Mouse (Mus musculus) heart, adult 2 months (tissue): ENCODE data around the gene Elfn2. TPM values are rescaled to one million over a fixed set of nuclear protein-coding genes. Genes with fewer than 3 reads are reported as not detected.

ENCODE experiments used
- DNase-seq, 2 experiments: peaks; one replicate each; pipeline ENCODE4 v3.0.0; 2021
- H3K27ac ChIP-seq: fragments of 200-600 bp; 2 replicates; pipeline ENCODE4 v1.8.1; 2022
- H3K27me3 ChIP-seq: fragments of 200-500 bp; 2 replicates; pipeline ENCODE4 v1.6.1; 2012; ENCODE audit warnings: mild to moderate bottlenecking, low read length, inconsistent platforms, mixed read lengths; ENCODE audit not compliant: control insufficient read depth, insufficient read depth
- H3K36me3 ChIP-seq: fragments of 200-500 bp; 2 replicates; pipeline ENCODE4 v1.6.1; 2012; ENCODE audit warnings: low read length, inconsistent platforms; ENCODE audit not compliant: control insufficient read depth, insufficient read depth
- H3K4me1 ChIP-seq: fragments of 200-500 bp; 2 replicates; pipeline ENCODE4 v1.6.1; 2011; ENCODE audit warnings: low read length; ENCODE audit not compliant: control insufficient read depth, insufficient read depth
- H3K4me3 ChIP-seq: fragments of 200-600 bp; 2 replicates; pipeline ENCODE4 v1.8.1; 2022
- H3K79me2 ChIP-seq: fragments of 200-500 bp; replicated peaks from 2 replicates; pipeline ENCODE4 v1.6.1; 2012; ENCODE audit warnings: mild to moderate bottlenecking, inconsistent platforms, low read length, moderate library complexity, mixed read lengths; ENCODE audit not compliant: control insufficient read depth, insufficient read depth
- H3K9ac ChIP-seq: fragments of 200-500 bp; 2 replicates; pipeline ENCODE4 v1.6.1; 2012; ENCODE audit warnings: low read depth, mild to moderate bottlenecking, control low read depth, inconsistent platforms, low read length, mixed read lengths
- CTCF ChIP-seq: fragments of 200-600 bp; IDR thresholded peaks from 2 replicates; pipeline ENCODE4 v1.8.1; 2022; ENCODE audit warnings: antibody characterized with exemption, mild to moderate bottlenecking, moderate library complexity
- EP300 ChIP-seq: fragments of 200-500 bp; IDR thresholded peaks from 2 replicates; pipeline ENCODE4 v1.6.1; 2011; ENCODE audit warnings: low read depth, low read length, control low read depth; ENCODE audit not compliant: insufficient read depth
- POLR2A ChIP-seq: fragments of 200-500 bp; IDR thresholded peaks from 2 replicates; pipeline ENCODE4 v1.6.1; 2011; ENCODE audit warnings: mild to moderate bottlenecking, low read depth, low read length, control low read depth; ENCODE audit not compliant: insufficient read depth
- WGBS: fragments of 180-500 bp; shearing (Covaris S2); methylation state at CpG from one replicate; pipeline ENCODE4 v1.1.7; 2018; 5-methylcytosine and 5-hydroxymethylcytosine counted together
- intact Hi-C: fragments of 180-260 bp; cut with DNase I; formaldehyde crosslinking; loops from one replicate; pipeline ENCODE4 v1.15.1; 2025
- polyA plus RNA-seq: library from polyadenylated mRNA; depleted of rRNA; stranded (reverse); fragments of >200 nt; gene quantifications from 2 replicates; pipeline ENCODE4 v1.2.3, GENCODE M21; 2012
- total RNA-seq, 2 experiments: library from RNA; stranded (reverse); gene quantifications; 2 replicates each; pipeline ENCODE4 v1.2.3; 2021

Elfn2 gene
- total and polyA plus RNA-seq, 3 experiments, result 0.16 to 3.4 (median 1.3) TPM

GRCm38 (mm10) chr15:78742831-78743230 is 24.3 kb upstream of the Elfn2 start:
- no peaks in the 10 kb centered on the region for H3K27me3 ChIP-seq
- TF ChIP-seq CTCF (no peak), EP300 (no peak), POLR2A (no peak)
- DNase-seq, result no peak
- WGBS, result 90% methylated on average over 6 of the region's 10 CpGs
- no peak overlapping the region for H3K27ac ChIP-seq
- peaks cover 1% of the 10 kb centered on the region; the same call in 1 of the 2 replicates for H3K4me1 ChIP-seq
- no peak overlapping the region for H3K9ac ChIP-seq
- intact Hi-C loops, result loop anchor here (10.0 kb wide), 1 partner anchor 158 kb away; no protein-coding TSS in a partner anchor
- H3K4me3 ChIP-seq, result no peak overlapping the region
- no peaks in the 10 kb centered on the region for H3K36me3 ChIP-seq
- H3K79me2 ChIP-seq, result no peaks in the 10 kb centered on the region

- TF ChIP-seq POLR2A (no peak), CTCF (no peak), EP300 (no peak)
- peaks cover 1% of the 10 kb centered on the region; the same call in 1 of the 2 replicates for H3K4me1 ChIP-seq
- no peak overlapping the region for H3K4me3 ChIP-seq
- H3K9ac ChIP-seq, result no peak overlapping the region
- H3K27me3 ChIP-seq, result no peaks in the 10 kb centered on the region
- H3K36me3 ChIP-seq, result no peaks in the 10 kb centered on the region
- H3K79me2 ChIP-seq, result no peaks in the 10 kb centered on the region
- WGBS, result 37% methylated on average over 12 of the region's 12 CpGs
- intact Hi-C loops, result loop anchor here (10.0 kb wide), 1 partner anchor 156 kb away; no protein-coding TSS in a partner anchor
- no peak overlapping the region for H3K27ac ChIP-seq
- DNase-seq, result no peak
Observed at GRCm38 (mm10) chr15:78740662-78741061, 22.1 kb upstream of the Elfn2 start.

DNA sequence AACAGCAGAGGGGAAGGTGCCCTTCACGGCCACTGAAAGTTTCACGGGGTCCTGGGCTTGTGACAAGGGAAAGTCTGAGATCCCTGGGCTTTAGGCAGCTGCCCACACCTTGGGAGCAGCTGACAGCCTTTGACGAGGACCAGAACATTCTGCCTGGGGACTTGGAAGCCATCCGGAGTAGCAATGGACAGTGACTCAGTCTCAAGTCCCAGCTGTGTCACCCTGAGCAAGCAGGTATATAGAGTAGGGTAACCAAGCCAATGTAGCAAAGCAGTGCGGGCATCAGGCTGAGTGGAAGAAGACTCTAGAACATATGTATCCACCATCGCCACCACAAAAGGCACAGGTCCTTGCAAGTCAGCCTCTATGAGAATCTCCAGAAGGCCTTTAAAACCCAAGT is 18.6 kb upstream of the Elfn2 start:
- DNase-seq, result no peak
- WGBS, result 41% methylated on average over 6 of the region's 6 CpGs
- H3K27me3 ChIP-seq, result no peaks in the 10 kb centered on the region
- no peak overlapping the region for H3K27ac ChIP-seq
- no peaks in the 10 kb centered on the region for H3K4me1 ChIP-seq
- no peaks in the 10 kb centered on the region for H3K79me2 ChIP-seq
- TF ChIP-seq EP300 (no peak), POLR2A (no peak), CTCF (no peak)
- intact Hi-C loops, result no loop called here
- H3K9ac ChIP-seq, result no peak overlapping the region
- H3K36me3 ChIP-seq, result no peaks in the 10 kb centered on the region
- H3K4me3 ChIP-seq, result no peak overlapping the region

GRCm38 (mm10) chr15:78736681-78737100 is 18.1 kb upstream of the Elfn2 start:
- H3K4me1 ChIP-seq, result no peaks in the 10 kb centered on the region
- H3K36me3 ChIP-seq, result no peaks in the 10 kb centered on the region
- H3K27ac ChIP-seq, result no peak overlapping the region
- no peak for DNase-seq
- 41% methylated on average over 7 of the region's 7 CpGs for WGBS
- H3K9ac ChIP-seq, result no peak overlapping the region
- no peaks in the 10 kb centered on the region for H3K79me2 ChIP-seq
- intact Hi-C loops, result no loop called here
- H3K27me3 ChIP-seq, result no peaks in the 10 kb centered on the region
- no peak for TF ChIP-seq CTCF
- no peak for TF ChIP-seq POLR2A
- TF ChIP-seq EP300, result no peak
- H3K4me3 ChIP-seq, result no peak overlapping the region

GRCm38 (mm10) chr15:78736181-78736579 is 17.6 kb upstream of the Elfn2 start:
- Histone ChIP-seq H3K27ac (no peak overlapping the region), H3K79me2 (no peaks in the 10 kb centered on the region), H3K36me3 (no peaks in the 10 kb centered on the region), H3K4me1 (no peaks in the 10 kb centered on the region), H3K27me3 (no peaks in the 10 kb centered on the region), H3K4me3 (no peak overlapping the region), H3K9ac (no peak overlapping the region)
- intact Hi-C loops, result no loop called here
- WGBS, result 54% methylated on average over 3 of the region's 3 CpGs
- no peak for DNase-seq
- TF ChIP-seq POLR2A, result no peak
- no peak for TF ChIP-seq CTCF
- TF ChIP-seq EP300, result no peak

DNA sequence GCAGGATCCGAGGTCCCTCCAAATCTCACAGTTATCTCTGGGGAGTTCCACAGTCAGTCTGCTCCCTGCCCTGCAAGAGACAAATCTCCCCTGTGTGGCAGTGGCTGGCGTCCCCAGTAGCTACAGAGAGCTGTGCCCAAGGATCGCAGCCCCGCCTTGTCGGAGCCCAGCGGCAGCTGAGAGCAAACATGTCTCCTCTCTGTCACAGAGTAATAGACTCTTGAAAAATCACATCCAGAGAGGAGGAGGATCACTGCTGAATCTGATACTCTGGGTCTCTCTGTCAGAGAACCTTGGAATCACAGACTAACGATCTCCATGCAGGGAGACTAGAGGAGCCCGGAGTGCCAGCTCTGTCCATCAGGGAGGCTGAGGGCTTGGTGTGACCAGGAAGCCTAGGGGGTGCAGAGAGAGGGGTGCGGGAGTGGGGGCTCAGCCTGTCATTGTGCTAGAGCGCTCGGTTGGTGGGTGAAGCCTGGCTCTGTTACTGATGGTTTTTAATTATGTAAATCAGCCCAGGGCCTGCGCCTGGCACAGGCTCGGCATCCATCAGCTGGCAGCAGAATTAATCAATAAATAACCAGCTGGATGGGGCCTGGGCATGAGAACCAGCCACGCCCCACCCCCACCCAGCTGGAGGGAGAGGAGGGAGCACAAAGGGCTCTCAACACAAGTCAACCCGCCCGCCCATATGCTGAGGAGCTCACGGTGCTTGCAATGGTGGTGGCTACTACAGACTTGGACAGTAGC is 17.0 kb upstream of the Elfn2 start:
- H3K27me3 ChIP-seq, result no peaks in the 10 kb centered on the region
- WGBS, result 46% methylated on average over 17 of the region's 17 CpGs

More for the DNA sequence above, 17.0 kb upstream of the Elfn2 start:
- H3K27ac ChIP-seq, result no peak overlapping the region
- no peaks in the 10 kb centered on the region for H3K79me2 ChIP-seq
- no peak overlapping the region for H3K4me3 ChIP-seq
- DNase-seq, result no peak
- H3K9ac ChIP-seq, result no peak overlapping the region
- no peaks in the 10 kb centered on the region for H3K36me3 ChIP-seq
- intact Hi-C loops, result no loop called here
- no peak for TF ChIP-seq CTCF
- TF ChIP-seq POLR2A, result no peak
- no peak for TF ChIP-seq EP300
- H3K4me1 ChIP-seq, result no peaks in the 10 kb centered on the region
